Comparison of ENCODE assay signal across 25 mouse cellular contexts in genomic region chr8:122515699-122516098, GRCm38 (mm10). TPM values are rescaled to one million over a fixed set of nuclear protein-coding genes. Genes with fewer than 3 reads are reported as not detected.
DNase-seq lines count a peak whose midpoint lies in the region; ATAC-seq and TF ChIP-seq lines count a peak whose summit lies in the region.
"Had no signal": no experiment of that assay in that cellular context is flagged by ENCODE, and none has a peak within 500 bp of the region (broad histone marks: within the 10 kb centered on the region; RNA-seq: fewer than 3 reads in every experiment).

No protein-coding gene starts in this region.

- DNase-seq in heart, adult 11 months, result peak; percentile 95
- DNase-seq in heart, postnatal 25 days (ENCODE audit: low spot score), result no peak
- no peak for DNase-seq in heart, postnatal 0 days (ENCODE audit: low spot score)
- no peak for DNase-seq in heart, adult 8-10 months (ENCODE audit: low spot score)
- peak; percentile 57 for DNase-seq in kidney, adult 9 months
- DNase-seq in limb, embryonic 10.5 days (ENCODE audit: low spot score), result no peak
- DNase-seq in layer of hippocampus, adult 9-10 months (ENCODE audit: low spot score), result no peak
- DNase-seq: adrenal gland, postnatal 14 days; cerebellum, adult 8-10 months; gastrocnemius, postnatal 25 days; liver; lung, postnatal 14 days; thymus, adult 18-20 months; thymus, postnatal 36 days had no signal

- no peak for ATAC-seq in heart, postnatal 0 days (ENCODE audit: insufficient read depth, low read depth)
- ATAC-seq in kidney, embryonic 14.5 days (ENCODE audit: low FRiP score, low TSS enrichment), result no peak
- ATAC-seq: CD4-positive, CD25-positive, alpha-beta regulatory T cell, adult 4 months; forebrain, embryonic 16.5 days had no signal

- no peak overlapping the region for H3K4me2 ChIP-seq in heart, postnatal 0 days (ENCODE audit: low read depth, low read length)
- H3K4me2 ChIP-seq in kidney, embryonic 14.5 days (replicated peaks; ENCODE audit: low read depth, low read length), result no peak overlapping the region
- H3K4me2 ChIP-seq: heart, embryonic 15.5 days; hindbrain, embryonic 15.5 days; liver, embryonic 15.5 days; midbrain, embryonic 11.5 days; neural tube, embryonic 15.5 days; stomach, embryonic 15.5 days had no signal

- H3K27me3 ChIP-seq in heart, postnatal 0 days (ENCODE audit: control insufficient read depth, insufficient read depth, low read length), result no peaks in the 10 kb centered on the region
- no peaks in the 10 kb centered on the region for H3K27me3 ChIP-seq in kidney, embryonic 14.5 days (ENCODE audit: control insufficient read depth, insufficient read depth, low read length)
- no peaks in the 10 kb centered on the region for H3K27me3 ChIP-seq in limb, embryonic 10.5 days (ENCODE audit: low read depth, poor library complexity, severe bottlenecking)
- H3K27me3 ChIP-seq: heart, embryonic 15.5 days; hindbrain, embryonic 15.5 days; liver, embryonic 15.5 days; neural tube, embryonic 15.5 days; stomach, embryonic 15.5 days had no signal

- no peaks in the 10 kb centered on the region for H3K9me3 ChIP-seq in heart, postnatal 0 days (replicated peaks; ENCODE audit: control insufficient read depth, low read length)
- H3K9me3 ChIP-seq in kidney, embryonic 14.5 days (ENCODE audit: control insufficient read depth, low read length), result no peaks in the 10 kb centered on the region
- H3K9me3 ChIP-seq in limb, embryonic 10.5 days (replicated peaks), result no peaks in the 10 kb centered on the region
- H3K9me3 ChIP-seq: heart, embryonic 15.5 days; hindbrain, embryonic 15.5 days; liver, embryonic 15.5 days; neural tube, embryonic 15.5 days; stomach, embryonic 15.5 days had no signal

- no peak overlapping the region for H3K4me3 ChIP-seq in heart, postnatal 0 days (ENCODE audit: low read depth, low read length)
- H3K4me3 ChIP-seq in kidney, embryonic 14.5 days (ENCODE audit: low read length), result no peak overlapping the region
- no peak overlapping the region for H3K4me3 ChIP-seq in limb, embryonic 10.5 days
- H3K4me3 ChIP-seq: heart, embryonic 15.5 days; hindbrain, embryonic 15.5 days; left cerebral cortex, adult 2 months; liver, embryonic 15.5 days; neural tube, embryonic 15.5 days; stomach, embryonic 15.5 days had no signal

- intact Hi-C loops in heart, postnatal 25 days (cut with DNase I), result no loop called here

- 76% methylated on average over 14 of the region's 14 CpGs for WGBS in heart, postnatal 0 days
- 91% methylated on average over 14 of the region's 14 CpGs for WGBS in kidney, embryonic 14.5 days
- WGBS in limb, embryonic 10.5 days, result 95% methylated on average over 14 of the region's 14 CpGs

- no peak for TF ChIP-seq CTCF in heart, postnatal 0 days (IDR thresholded peaks at IDR 0.05; ENCODE audit: low read depth)

- H3K36me3 ChIP-seq in heart, postnatal 0 days (replicated peaks; ENCODE audit: control insufficient read depth, insufficient read depth, low read length), result no peaks in the 10 kb centered on the region
- H3K36me3 ChIP-seq in kidney, embryonic 14.5 days (ENCODE audit: control insufficient read depth, insufficient read depth, low read length), result 0 out of 2 replicates have a peak, but pooled peaks cover 4% of the 10 kb centered on the region
- peaks cover 17% of the 10 kb centered on the region for H3K36me3 ChIP-seq in limb, embryonic 10.5 days
- H3K36me3 ChIP-seq: heart, embryonic 15.5 days; hindbrain, embryonic 15.5 days; neural tube, embryonic 15.5 days; stomach, embryonic 15.5 days had no signal

- no peak for TF ChIP-seq EP300 in heart, postnatal 0 days (IDR thresholded peaks at IDR 0.05; ENCODE audit: low read depth)

- H3K9ac ChIP-seq in heart, postnatal 0 days (replicated peaks; ENCODE audit: low read depth, low read length), result no peak overlapping the region
- H3K9ac ChIP-seq in kidney, embryonic 14.5 days (ENCODE audit: low read depth, low read length), result no peak overlapping the region
- H3K9ac ChIP-seq: heart, embryonic 15.5 days; hindbrain, embryonic 15.5 days; liver, embryonic 15.5 days; neural tube, embryonic 15.5 days; stomach, embryonic 15.5 days had no signal

- peaks cover 22% of the 10 kb centered on the region; the same call in 1 of the 2 replicates for H3K4me1 ChIP-seq in heart, postnatal 0 days (ENCODE audit: control insufficient read depth, insufficient read depth)
- H3K4me1 ChIP-seq in kidney, embryonic 14.5 days (ENCODE audit: control insufficient read depth, insufficient read depth, low read length), result peaks cover 53% of the 10 kb centered on the region
- H3K4me1 ChIP-seq in limb, embryonic 10.5 days, result peaks cover 70% of the 10 kb centered on the region
- H3K4me1 ChIP-seq: hindbrain, embryonic 15.5 days had no signal

- H3K27ac ChIP-seq in heart, postnatal 0 days (ENCODE audit: low read depth), result 0 out of 2 replicates have a peak overlapping the region, but pooled peaks have one; percentile 15
- H3K27ac ChIP-seq in kidney, embryonic 14.5 days (ENCODE audit: low read depth, low read length), result no peak overlapping the region
- 0 out of 2 replicates have a peak overlapping the region, but pooled peaks have one; percentile 1 for H3K27ac ChIP-seq in limb, embryonic 10.5 days
- H3K27ac ChIP-seq: hindbrain, embryonic 15.5 days; left cerebral cortex, adult 2 months; liver, embryonic 15.5 days; neural tube, embryonic 15.5 days had no signal

RNA-seq across cellular contexts. Expression of gene Piezo1, which starts 35.4 kb away (rescaled TPM):
- 10 to 100 TPM; 17.2 to 19.1 TPM for total RNA-seq in heart, postnatal 25 days (2021)
- total RNA-seq in heart, postnatal 0 days (2014; rRNA removed; ENCODE audit: low replicate concordance), result 87.0 and 92.7 TPM in 2 replicates
- polyA plus RNA-seq in heart, postnatal 0 days (2015; fragmentation: Nextera tagmentation; extraction: Ambion mirVana), result 8.0 and 10.1 TPM in 2 replicates
- total RNA-seq in heart, adult 8-10 months (2022), result 10 to 100 TPM; 13.2 to 17.4 (median 13.7) TPM
- polyA plus RNA-seq in kidney, embryonic 14.5 days (2014; fragmentation: Nextera tagmentation; extraction: Ambion mirVana), result 16.5 and 17.9 TPM in 2 replicates
- polyA plus RNA-seq in limb, embryonic 10.5 days (2016; fragmentation: Nextera tagmentation; extraction: Ambion mirVana), result 10.7 and 11.8 TPM in 2 replicates

RNA-seq across cellular contexts. Expression of gene Ctu2, which starts 39.8 kb away (rescaled TPM):
- 10 to 100 TPM in 1 of 2 experiments, 1 to 10 TPM in 1; 7.3 to 11.4 TPM for total RNA-seq in heart, postnatal 25 days (2021)
- total RNA-seq in heart, postnatal 0 days (2014; rRNA removed; ENCODE audit: low replicate concordance), result 19.5 and 28.4 TPM in 2 replicates
- polyA plus RNA-seq in heart, postnatal 0 days (2015; fragmentation: Nextera tagmentation; extraction: Ambion mirVana), result 20.9 and 24.3 TPM in 2 replicates
- total RNA-seq in heart, adult 8-10 months (2022), result 10 to 100 TPM in 1 of 4 experiments, 1 to 10 TPM in 3; 5.0 to 12.4 (median 7.7) TPM
- polyA plus RNA-seq in kidney, embryonic 14.5 days (2014; fragmentation: Nextera tagmentation; extraction: Ambion mirVana), result 50.4 and 51.6 TPM in 2 replicates
- polyA plus RNA-seq in limb, embryonic 10.5 days (2016; fragmentation: Nextera tagmentation; extraction: Ambion mirVana), result 80.3 and 81.8 TPM in 2 replicates

RNA-seq across cellular contexts. Expression of gene Rnf166, which starts 39.8 kb away (rescaled TPM):
- total RNA-seq in heart, postnatal 25 days (2021), result 10 to 100 TPM; 35.8 to 38.2 TPM
- total RNA-seq in heart, postnatal 0 days (2014; rRNA removed; ENCODE audit: low replicate concordance), result 39.7 and 42.7 TPM in 2 replicates
- polyA plus RNA-seq in heart, postnatal 0 days (2015; fragmentation: Nextera tagmentation; extraction: Ambion mirVana), result 39.4 and 45.9 TPM in 2 replicates
- total RNA-seq in heart, adult 8-10 months (2022), result 10 to 100 TPM; 38.4 to 68.1 (median 57.1) TPM
- 33.5 and 35.3 TPM in 2 replicates for polyA plus RNA-seq in kidney, embryonic 14.5 days (2014; fragmentation: Nextera tagmentation; extraction: Ambion mirVana)
- polyA plus RNA-seq in limb, embryonic 10.5 days (2016; fragmentation: Nextera tagmentation; extraction: Ambion mirVana), result 33.1 and 41.4 TPM in 2 replicates

RNA-seq across cellular contexts. Expression of gene Cdt1, which starts 52.1 kb away (rescaled TPM):
- 1 to 10 TPM; 2.7 to 3.2 TPM for total RNA-seq in heart, postnatal 25 days (2021)
- total RNA-seq in heart, postnatal 0 days (2014; rRNA removed; ENCODE audit: low replicate concordance), result 27.5 and 52.3 TPM in 2 replicates
- 9.9 and 10.0 TPM in 2 replicates for polyA plus RNA-seq in heart, postnatal 0 days (2015; fragmentation: Nextera tagmentation; extraction: Ambion mirVana)
- total RNA-seq in heart, adult 8-10 months (2022), result 1 to 10 TPM; 1.9 to 2.4 (median 2.2) TPM
- polyA plus RNA-seq in kidney, embryonic 14.5 days (2014; fragmentation: Nextera tagmentation; extraction: Ambion mirVana), result 42.7 and 48.5 TPM in 2 replicates
- polyA plus RNA-seq in limb, embryonic 10.5 days (2016; fragmentation: Nextera tagmentation; extraction: Ambion mirVana), result 68.9 and 75.6 TPM in 2 replicates

RNA-seq across cellular contexts. Expression of gene Snai3, which starts 55.2 kb away (rescaled TPM):
- total RNA-seq in heart, postnatal 25 days (2021), result 1 to 10 TPM; 2.5 to 2.7 TPM
- 1.2 TPM in 1 of 2 replicates, not detected in the other for total RNA-seq in heart, postnatal 0 days (2014; rRNA removed; ENCODE audit: low replicate concordance)
- polyA plus RNA-seq in heart, postnatal 0 days (2015; fragmentation: Nextera tagmentation; extraction: Ambion mirVana), result 0.61 and 1.6 TPM in 2 replicates
- total RNA-seq in heart, adult 8-10 months (2022), result 10 to 100 TPM in 2 of 4 experiments, 1 to 10 TPM in 2; 2.7 to 14.4 (median 8.2) TPM
- polyA plus RNA-seq in kidney, embryonic 14.5 days (2014; fragmentation: Nextera tagmentation; extraction: Ambion mirVana), result 0.23 and 0.51 TPM in 2 replicates
- not detected in 2 replicates for polyA plus RNA-seq in limb, embryonic 10.5 days (2016; fragmentation: Nextera tagmentation; extraction: Ambion mirVana)
- total RNA-seq: adrenal gland, postnatal 14 days; layer of hippocampus, postnatal 10 days had no signal
- polyA plus RNA-seq: forebrain, embryonic 16.5 days; hindbrain, embryonic 15.5 days; midbrain, embryonic 11.5 days had no signal

Comparison
In these comparisons a context has a peak if more than half of its experiments do, and no peak if none do; other contexts are left out.
1. DNase-seq: peak in heart, adult 11 months (single experiment) and kidney, adult 9 months (single experiment); none in heart, postnatal 25 days (single experiment), heart, postnatal 0 days (single experiment), heart, adult 8-10 months (single experiment), limb, embryonic 10.5 days (single experiment) and layer of hippocampus, adult 9-10 months (single experiment).